Mouse (Mus musculus) kidney, adult 2 months (tissue): Measurements from ENCODE around the gene Tfb2m.

ENCODE experiments used
- CTCF ChIP-seq: fragments of 200-500 bp; conservative IDR thresholded peaks from 2 replicates; pipeline ENCODE4 v1.5.1; 2011; ENCODE audit warnings: low read depth, mild to moderate bottlenecking, control low read depth, low read length, moderate library complexity, mixed read lengths; ENCODE audit not compliant: insufficient read depth, insufficient read length
- POLR2A ChIP-seq: fragments of 200-500 bp; IDR thresholded peaks from one replicate; pipeline ENCODE4 v1.6.1; 2011; ENCODE audit warnings: low read depth, low read length, control low read depth

DNA sequence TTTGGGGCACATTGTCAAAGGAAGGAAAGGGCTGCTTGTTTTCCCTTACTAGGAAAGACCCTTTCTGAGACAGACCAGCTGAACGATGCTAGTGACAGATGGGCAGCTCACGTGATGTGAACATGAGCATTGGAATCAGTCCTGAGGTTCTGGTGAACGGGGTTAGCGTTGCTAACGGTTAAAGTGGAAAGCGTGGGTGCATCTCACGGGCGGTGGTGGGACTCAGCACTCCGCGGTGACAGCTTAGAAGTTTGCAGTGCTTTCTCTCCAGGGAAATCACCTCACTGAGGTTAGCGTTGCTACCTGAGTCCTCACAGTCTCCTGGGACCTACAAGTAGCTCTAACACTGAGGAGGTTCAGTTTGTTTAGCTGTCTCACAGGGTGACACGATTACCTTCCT is 45.6 kb upstream of the Tfb2m start:
- no peak for TF ChIP-seq CTCF
- TF ChIP-seq POLR2A: no peak
